Mouse (Mus musculus) C2C12 (cell line): ENCODE measurements around the gene Cradd.

Experiments used
- CTCF ChIP-seq: IDR thresholded peaks from one replicate; pipeline ENCODE4 v1.5.1; 2011; ENCODE audit not compliant: control insufficient read depth, insufficient read depth, insufficient read length
- USF1 ChIP-seq: IDR thresholded peaks from one replicate; pipeline ENCODE4 v1.6.1; 2011; ENCODE audit warnings: low read depth, mild to moderate bottlenecking, control low read depth, moderate library complexity

DNA sequence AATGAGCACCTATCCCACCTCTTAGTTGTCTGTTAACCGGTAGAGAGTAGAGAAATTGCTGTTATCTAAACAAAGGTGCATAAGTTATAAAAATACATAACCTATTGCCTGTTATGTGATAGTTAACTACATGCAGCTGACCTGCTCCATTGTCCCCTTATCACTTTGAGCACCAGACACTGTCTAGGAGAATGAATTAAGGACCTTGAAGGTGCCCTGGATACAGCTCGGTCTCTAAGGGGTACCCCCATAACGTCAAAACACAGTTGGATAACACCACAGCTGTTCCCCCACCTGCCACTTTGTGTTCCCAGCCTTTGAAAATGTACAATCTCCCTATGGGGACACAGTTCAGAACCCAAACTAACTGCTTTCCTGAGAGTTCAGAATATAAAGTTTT lies 24.5 kb upstream of the Cradd start:
- TF ChIP-seq CTCF, result no peak
- no peak for TF ChIP-seq USF1
